Mouse (Mus musculus) neutrophil, adult 5-6 weeks (primary cell): Measurements from ENCODE around the gene Gm525. TPM values are rescaled to one million over a fixed set of nuclear protein-coding genes. Genes with fewer than 3 reads are reported as not detected.
"Not testable (repeated sequence)": the region's sequence is repeated elsewhere in the genome, so short reads cannot be mapped to it uniquely, and the experiment has no call there.

Source experiments
- ATAC-seq: fragments of 151-379, 151-347 bp; 2 replicates; pipeline ENCODE4 v1.8.0; 2017; ENCODE audit warnings: mild to moderate bottlenecking, moderate TSS enrichment; ENCODE audit not compliant: insufficient number of reproducible peaks, poor library complexity, low FRiP score, severe bottlenecking; ENCODE audit errors: extremely low read depth
- total RNA-seq: library from RNA; stranded (forward); fragments of 200-1000 nt; gene quantifications from 2 replicates; pipeline ENCODE4 v1.2.3, GENCODE M21; 2017

The Gm525 gene
- total RNA-seq, 1 experiment from 2014 or later, result not detected

DNA sequence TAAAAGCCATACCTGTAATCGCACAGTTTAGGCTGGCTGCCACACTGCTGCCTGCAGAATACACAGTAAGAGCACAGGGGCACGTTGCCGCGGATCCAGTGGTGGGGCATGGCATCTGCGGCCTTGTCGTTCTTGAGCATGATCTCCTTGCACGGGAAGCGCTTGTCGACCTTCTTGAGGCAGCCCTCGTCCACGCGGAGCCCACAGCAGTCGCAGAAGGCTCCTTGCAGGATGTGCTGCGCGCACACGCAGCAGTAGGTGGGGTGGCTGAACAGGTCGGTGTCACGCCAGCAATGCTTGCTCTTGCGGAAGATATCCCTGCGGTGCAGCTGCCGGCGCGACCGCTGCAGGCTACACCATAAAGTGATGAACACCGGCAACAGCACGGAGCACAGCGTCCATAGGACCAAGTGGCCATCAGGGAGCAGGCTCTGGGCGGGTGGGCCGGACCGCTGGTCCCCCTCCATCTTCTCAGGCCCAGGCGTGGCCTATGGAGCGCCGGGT lies 13.7 kb upstream of the Gm525 start:
- ATAC-seq, result peak; percentile 37

DNA sequence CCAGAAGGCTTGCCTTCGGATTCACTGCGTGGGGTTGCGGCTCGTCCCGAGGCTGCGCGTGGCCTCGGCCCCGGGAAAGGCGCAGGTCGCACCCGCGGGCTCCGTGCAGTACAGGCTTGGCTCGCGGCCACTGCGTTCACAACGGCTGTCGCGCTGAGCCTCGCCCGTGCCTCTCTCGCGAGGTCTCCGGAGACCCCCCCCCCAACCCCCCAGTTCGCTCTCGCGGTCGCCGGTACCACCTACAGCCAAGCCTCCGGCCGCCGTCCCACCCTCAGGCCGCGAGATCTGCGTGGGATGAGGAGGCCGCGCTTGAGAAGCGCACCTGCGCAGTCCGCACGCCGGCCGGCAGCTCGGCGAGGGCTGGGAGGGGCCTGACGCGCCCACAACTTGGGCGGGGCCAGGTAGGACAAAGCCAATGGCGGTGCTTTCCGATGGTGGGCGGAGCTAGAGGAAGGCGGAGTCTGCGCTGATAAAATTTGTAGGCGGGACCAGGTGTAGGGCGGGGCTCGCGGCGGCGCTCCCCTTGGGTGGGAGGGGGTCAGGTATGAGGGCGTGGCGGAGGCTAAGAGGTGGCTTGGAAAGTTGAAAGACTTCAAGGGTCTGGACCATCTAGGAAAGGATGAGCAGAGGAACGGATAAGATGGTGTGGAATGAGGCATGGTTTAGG lies 13.1 kb upstream of the Gm525 start:
- ATAC-seq, result peak; percentile 81

GRCm38 (mm10) chr11:89061362-89061761 lies 12.3 kb upstream of the Gm525 start:
- no peak for ATAC-seq

DNA sequence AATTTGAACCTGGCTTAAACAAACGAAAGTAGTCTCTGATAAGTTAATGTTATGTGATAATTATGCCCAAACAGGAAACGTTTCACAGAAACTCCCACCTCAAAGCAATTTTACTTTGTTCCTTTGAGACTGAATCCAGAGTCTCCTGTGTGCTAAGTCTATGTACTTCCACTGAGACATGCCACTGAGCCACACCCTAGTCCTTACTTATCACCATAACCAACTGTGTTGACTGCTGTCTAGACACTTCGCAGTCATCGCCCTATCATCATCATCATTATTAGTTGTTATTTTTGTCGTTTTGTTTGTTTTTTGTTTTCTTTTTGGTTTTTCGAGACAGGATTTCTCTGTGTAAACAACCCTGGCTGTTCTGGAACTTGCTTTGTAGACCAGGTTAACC lies 9.3 kb upstream of the Gm525 start:
- ATAC-seq, result no peak

GRCm38 (mm10) chr11:89065297-89065696 lies 8.3 kb upstream of the Gm525 start:
- no peak for ATAC-seq

DNA sequence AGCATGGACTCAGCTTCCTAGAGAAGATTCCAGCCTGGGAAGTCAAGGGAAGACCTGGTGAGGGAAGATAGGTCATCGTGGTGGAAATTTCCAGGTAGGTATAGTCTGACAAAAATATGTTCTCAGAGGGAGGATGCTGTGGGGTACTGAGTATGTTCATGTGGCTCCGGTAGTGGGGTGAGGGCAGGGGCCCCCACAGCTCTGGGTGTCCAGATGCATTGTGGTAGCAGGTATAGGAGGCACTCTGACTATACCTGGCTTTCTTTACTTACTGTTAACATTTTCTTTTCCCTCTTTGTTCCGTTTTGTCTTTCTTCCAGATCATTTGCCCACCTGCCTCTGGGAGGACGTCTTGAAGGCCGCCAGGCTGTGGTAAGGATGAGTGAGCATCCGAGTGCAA lies 7.5 kb upstream of the Gm525 start:
- no peak for ATAC-seq

DNA sequence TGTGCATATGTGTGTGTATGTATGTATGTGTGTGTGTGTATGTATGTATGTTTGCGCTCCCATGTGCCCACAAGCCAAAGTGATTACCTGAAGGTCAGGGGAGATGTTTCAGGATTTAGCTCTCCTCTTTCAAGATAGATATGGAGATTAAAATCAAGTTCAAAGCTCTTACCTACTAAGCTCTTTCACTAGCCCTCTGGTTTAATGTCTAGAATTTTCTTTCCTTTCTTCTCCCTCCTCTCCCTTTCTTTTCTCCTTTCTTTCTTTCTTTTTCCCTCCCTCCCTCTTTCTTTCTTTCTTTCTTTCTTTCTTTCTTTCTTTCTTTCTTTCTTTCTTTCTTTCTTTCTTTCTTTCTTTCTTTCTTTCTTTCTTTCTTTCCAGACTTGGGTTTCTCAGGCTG lies 6.9 kb upstream of the Gm525 start, which contains the start of gene Dgke:
Gene Dgke, minus strand, starts transcription at position 101 of the 400 bp plus-strand sequence.
- ATAC-seq, result no peak

DNA sequence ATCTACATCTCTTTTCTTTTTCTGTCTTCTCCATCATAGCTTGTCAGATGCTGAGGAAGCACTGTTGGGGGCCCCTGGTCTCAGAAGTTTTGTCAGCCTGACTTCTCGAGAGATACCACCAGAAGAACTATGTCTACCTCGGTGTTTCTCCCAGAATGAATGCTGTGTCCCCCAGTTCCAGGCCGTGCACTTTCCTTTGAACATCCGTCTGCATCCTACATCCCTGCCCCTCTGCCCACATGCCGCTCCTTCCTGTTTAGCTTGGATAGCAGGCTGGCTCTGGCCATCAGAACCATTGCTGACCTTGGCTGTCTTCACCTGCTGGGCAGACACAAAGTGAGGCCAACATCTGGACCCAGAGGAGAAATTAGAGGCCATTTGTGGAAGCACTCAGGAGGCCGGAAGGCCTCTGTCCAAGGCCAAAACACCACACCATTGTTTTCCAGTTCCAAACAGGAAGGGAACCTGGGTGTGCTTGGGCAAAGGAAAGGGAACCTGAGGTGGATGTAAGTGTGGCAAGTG lies 6.3 kb upstream of the Gm525 start:
- ATAC-seq, result no peak

GRCm38 (mm10) chr11:89067871-89068490 lies 5.7 kb upstream of the Gm525 start:
- ATAC-seq, result no peak

DNA sequence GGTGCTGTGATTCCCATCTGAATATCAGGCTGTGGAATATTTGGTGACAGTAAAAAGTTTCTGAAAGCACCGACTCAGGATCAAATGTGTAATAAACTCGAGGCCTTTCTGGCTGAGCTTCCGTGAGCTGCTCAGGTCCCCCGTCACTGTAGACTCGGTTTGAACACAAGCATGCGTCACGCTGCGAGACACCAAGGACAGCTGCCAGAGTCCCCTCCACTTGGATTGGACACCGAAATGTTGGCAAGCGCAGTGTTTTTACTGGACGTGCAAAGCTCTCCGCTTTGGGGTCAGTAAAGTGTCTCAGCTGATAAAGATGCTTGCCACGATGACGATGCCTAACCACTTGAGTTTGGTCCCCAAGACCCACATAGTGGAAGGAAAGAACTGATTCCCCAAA lies 5.0 kb upstream of the Gm525 start:
- no peak for ATAC-seq

DNA sequence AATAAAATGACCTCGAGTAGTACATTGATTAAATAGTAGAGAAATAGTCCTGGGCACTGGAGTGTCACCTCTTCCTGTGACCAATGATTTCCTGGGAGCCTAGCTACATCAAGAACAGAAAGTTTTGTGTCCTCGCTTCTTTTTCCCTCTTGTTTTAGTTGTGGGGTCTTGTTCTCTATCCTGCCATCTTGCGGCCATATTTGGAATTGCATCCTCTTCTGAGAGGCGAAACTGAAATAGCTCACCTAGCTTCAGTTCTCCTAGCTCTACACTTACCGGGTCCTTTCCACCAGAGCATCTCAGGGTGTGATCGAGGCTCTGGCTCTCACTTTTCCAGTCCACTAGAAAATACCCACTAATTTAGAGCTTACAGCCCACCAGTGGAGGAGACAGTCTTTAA lies 4.3 kb upstream of the Gm525 start:
- ATAC-seq, result peak; percentile 67

- no peak for ATAC-seq
These were observed 2.1 kb upstream of the Gm525 start for GRCm38 (mm10) chr11:89071522-89071921.

DNA sequence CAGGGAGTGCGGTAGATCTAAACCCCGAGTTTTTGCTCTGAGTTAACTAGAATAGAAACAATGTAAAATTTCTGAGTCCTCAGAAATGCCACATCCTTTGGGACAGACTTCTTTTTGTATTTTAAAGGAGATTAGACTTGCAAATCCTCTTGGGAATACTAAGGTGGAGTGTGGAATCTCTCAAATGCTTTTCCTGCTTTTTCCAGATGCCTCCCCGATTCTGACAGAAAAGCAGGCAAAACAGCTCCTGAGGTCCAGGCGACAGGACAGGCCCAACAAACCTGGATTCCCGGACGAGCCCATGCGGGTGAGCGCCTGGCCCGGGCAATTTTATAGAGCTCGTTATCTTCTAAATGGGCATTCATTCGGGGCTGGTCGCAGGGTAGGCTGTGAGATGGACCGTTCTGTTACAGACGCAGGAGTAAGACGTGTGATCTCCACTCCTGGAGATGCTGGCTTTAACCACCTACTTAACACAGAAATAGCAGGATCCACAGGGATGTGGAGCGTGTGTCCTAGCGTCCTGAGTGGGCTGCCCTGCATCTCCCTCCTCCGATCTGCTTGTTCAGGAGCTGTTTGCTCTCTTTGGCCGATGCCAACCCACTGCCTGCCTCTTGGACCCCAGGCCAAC lies 1.3 kb downstream of the Gm525 start:
- ATAC-seq, result no peak

DNA sequence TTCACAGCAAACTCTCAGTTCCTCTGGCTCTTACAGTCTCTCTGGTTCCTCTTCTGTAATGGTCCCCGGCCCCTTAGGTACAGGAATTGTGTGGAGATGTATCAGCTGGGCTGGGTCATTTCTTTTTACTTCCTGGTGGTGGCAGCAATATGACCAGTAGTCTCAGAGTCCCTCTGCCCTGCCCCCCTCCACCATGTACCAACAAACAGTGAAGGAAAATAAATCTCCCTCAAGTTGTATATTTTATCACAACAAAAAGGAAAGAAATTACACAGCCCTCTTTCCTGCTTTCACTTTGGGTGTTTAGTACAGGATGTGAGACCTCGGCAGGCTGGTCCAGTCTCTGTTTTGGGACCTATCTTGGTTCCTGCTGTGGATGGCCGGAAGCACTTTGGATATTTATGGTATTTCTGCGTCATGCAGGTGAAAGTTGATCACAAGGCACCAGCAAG lies 2.8 kb downstream of the Gm525 start:
- ATAC-seq, result no peak

DNA sequence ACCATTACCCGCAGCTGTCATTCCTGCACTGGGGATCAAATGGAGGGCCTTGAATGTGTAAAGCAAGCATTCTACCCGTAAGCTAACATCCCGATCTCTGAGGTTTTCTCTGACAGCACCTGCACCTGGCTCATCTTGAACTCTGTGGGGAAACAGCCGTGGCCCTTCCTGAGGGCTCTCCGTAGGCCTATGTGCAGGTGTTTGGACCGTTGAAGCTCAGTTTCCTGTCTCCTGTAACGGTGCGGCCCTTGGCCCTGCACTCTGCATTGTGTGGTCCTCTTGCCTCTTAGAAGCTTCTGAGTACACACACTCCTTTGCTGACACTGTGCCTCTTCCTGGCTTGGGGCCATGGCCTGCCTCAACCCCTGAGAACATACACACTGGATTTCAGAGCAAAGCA lies 4.0 kb downstream of the Gm525 start:
- no peak for ATAC-seq

- ATAC-seq, result no peak
These were observed 4.7 kb downstream of the Gm525 start for GRCm38 (mm10) chr11:89078305-89078704.

DNA sequence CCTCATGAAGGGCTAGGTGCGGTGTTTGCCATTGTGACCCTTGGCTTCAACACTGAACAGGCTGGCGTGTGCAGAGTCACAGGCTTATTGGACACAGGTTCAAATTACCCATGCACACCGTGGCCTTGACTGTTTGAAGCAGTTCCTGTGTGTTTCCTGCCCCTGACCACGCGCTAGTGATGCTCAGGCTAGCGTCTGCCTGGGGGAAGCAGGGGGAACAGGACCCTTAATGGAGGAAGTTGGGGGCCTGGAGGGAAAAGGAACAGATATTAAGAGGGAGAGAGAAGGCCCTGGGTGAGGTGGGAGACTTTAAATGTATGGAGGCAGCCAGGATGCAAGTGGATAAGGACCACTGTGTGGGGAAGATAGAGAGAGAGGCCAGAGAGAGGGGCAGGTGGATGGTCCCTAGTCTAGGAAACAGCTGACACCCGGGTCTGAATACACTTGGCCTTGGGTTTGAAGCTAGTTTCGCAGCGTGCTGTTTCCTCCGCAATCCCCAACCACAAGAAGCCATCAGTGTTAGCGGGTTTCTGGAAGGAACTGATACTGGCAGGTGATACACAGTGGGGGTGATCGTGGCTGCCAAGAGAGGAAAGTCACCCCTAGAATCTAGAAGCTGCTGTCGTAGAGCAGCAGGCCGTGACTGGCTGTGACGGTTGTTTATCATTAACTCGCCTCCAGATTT lies 5.5 kb downstream of the Gm525 start:
- peak; percentile 79 for ATAC-seq

DNA sequence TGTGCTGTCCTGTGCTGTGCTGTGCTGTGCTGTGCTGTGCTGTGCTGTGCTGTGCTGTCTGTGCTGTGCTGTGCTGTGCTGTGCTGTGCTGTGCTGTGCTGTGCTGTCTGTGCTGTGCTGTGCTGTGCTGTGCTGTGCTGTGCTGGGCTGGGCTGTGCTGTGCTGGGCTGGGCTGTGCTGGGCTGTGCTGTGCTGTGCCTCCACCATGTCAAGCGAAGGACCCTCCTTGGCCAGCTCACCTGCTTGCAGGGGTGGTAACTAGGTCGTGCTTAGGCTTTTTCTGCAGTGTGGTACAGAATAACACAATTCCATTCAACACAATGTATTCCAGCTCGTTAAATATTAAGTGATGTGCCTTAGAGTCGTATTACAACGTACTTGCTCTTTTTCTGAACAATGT lies 8.3 kb downstream of the Gm525 start:
- ATAC-seq, result not testable (repeated sequence)

DNA sequence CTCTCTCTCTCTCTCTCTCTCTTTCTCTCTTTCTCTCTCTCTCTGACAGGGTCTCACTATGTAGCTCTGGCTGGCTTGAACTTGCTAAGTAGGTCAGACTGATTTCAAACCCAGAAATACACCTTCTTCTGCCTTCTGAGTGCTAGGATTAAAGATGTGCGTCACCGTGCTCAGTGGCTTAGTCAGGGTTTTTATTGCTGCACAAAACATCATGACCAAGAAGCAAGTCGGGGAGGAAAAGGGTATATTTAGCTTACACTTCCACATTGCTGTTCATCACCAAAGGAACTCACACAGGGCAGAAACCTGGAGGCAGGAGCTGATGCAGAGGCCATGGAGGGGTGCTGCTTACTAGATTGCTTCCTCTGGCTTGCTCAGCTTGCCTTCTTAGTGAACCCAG lies 9.1 kb downstream of the Gm525 start:
- not testable (repeated sequence) for ATAC-seq
